Mouse (Mus musculus) fat pad, adult 2 months (tissue): ENCODE data around the gene Olfr522.

Experiments used
- DNase-seq: peaks from one replicate; pipeline ENCODE4 v3.0.0-alpha.2; 2011; ENCODE audit warnings: low read depth, low spot score; ENCODE audit errors: extremely low read depth

Gene Olfr522

GRCm38 (mm10) chr7:140116329-140117054 lies 48.1 kb downstream of the Olfr522 start, which contains the start of gene Echs1:
Gene Echs1, minus strand, starts transcription at chr7:140116476.
- peak; percentile 74 for DNase-seq

GRCm38 (mm10) chr7:140115583-140116328 lies 48.8 kb downstream of the Olfr522 start, which contains the start of gene Paox:
Gene Paox, plus strand, starts transcription at chr7:140115799.
- DNase-seq = peak; percentile 99

GRCm38 (mm10) chr7:140111943-140112342 lies 52.6 kb downstream of the Olfr522 start:
- no peak for DNase-seq
